Mouse (Mus musculus): ENCODE measurements around the gene Taf5l.

DNA sequence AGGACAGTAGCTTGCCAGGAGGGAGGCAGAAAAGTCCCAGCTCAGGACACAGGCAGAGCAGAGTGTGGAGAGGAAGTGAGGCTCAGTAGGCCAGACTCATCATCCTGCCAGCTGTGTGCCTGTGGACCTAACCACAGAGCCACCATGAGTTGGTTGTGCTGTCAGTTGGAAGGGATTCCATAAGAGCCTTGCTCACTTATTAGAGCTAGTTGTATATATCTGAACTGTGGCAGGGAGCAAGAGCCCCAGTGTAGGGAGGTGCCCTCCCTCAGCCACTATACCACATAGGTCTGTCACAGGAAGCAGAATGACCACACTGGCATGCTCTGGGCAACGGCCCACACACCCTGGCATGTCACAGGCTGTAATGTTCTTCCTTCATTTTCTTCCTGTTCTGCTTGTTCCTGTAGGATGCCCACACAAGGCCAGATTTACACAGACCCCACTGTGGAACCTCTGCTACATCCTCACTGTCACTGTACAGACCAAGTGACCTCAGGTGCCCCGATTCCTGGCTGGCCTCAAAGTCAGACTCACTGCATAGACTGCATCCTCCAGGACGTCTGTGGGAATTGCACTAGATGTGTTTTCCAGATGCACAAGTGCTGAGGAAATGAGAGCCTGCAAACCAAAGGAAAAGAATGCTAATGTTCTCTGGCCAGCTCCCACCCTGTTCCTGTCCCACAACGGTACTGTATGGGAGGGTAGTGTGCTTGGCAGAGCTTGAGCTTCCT, 45.3 kb upstream of the Taf5l start:
- no peak for TF ChIP-seq USF2 (IDR thresholded peaks at IDR 0.05; ENCODE audit: borderline replicate concordance in 1 of 2, insufficient read depth in 1 of 2, low read depth in 1 of 2, low read length in 2 of 2)
- TF ChIP-seq SMC3 (IDR thresholded peaks at IDR 0.05; ENCODE audit: low read depth, low read length), result no peak
- no peak for TF ChIP-seq EP300 (IDR thresholded peaks at IDR 0.05; ENCODE audit: low read depth in 1 of 2, low read length in 2 of 2)
- no peak for TF ChIP-seq CTCF (IDR thresholded peaks at IDR 0.05 in 2 of 3, conservative IDR thresholded peaks at IDR 0.05 in 1 of 3; ENCODE audit: control insufficient read depth in 1 of 3, insufficient read depth in 1 of 3, low read depth in 2 of 3, low read length in 3 of 3, poor library complexity in 1 of 3, severe bottlenecking in 1 of 3)
- no peak for TF ChIP-seq NRF1 (IDR thresholded peaks at IDR 0.05; ENCODE audit: insufficient read depth, low read depth, low read length, poor library complexity, severe bottlenecking)
- no peak for TF ChIP-seq E2F4 (IDR thresholded peaks at IDR 0.05; ENCODE audit: borderline replicate concordance, low read depth, low read length)
